Mouse (Mus musculus) small intestine, adult 10 weeks (tissue): ENCODE results near the gene Olfr1226. TPM values are rescaled to one million over a fixed set of nuclear protein-coding genes. Genes with fewer than 3 reads are reported as not detected.

Experiments
- polyA plus RNA-seq: library from polyadenylated mRNA; stranded (reverse); fragments of 350-450 nt; fragmentation: Illumina TruSeq; extraction: RNeasy Lipid Tissue Mini Kit (QIAGEN cat#74804); gene quantifications from one replicate; pipeline ENCODE4 v1.2.3, GENCODE M21; 2014; ENCODE audit warnings: low replicate concordance

Olfr1226 gene
- not detected for polyA plus RNA-seq

GRCm38 (mm10) chr2:89199948-89200347, at the start of gene Olfr1226:
Gene Olfr1226 (minus strand): TSS chr2:89200048.

GRCm38 (mm10) chr2:89174569-89174968, 25.3 kb downstream of the Olfr1226 start, which contains the start of gene Olfr1225:
Gene Olfr1225 (minus strand): TSS chr2:89174669.

GRCm38 (mm10) chr2:89163991-89164390, 35.9 kb downstream of the Olfr1226 start, which contains the start of gene Olfr1224-ps1:
Gene Olfr1224-ps1 (minus strand): TSS chr2:89164091.

GRCm38 (mm10) chr2:89151460-89151859, 48.4 kb downstream of the Olfr1226 start, which contains the start of gene Olfr1223:
Gene Olfr1223 (minus strand): TSS chr2:89151560.

Other genes starting within 250 kb of the Olfr1226 start
- not detected for gene Olfr1212, start 246.1 kb downstream of the Olfr1226 start, polyA plus RNA-seq
- not detected for gene Gm13762, start 219.8 kb downstream of the Olfr1226 start, polyA plus RNA-seq
- not detected for gene Olfr1214, start 207.4 kb downstream of the Olfr1226 start, polyA plus RNA-seq
- gene Olfr1215, start 193.1 kb downstream of the Olfr1226 start, polyA plus RNA-seq, result not detected
- not detected for gene Olfr1216, start 181.7 kb downstream of the Olfr1226 start, polyA plus RNA-seq
- gene Olfr1217, start 168.0 kb downstream of the Olfr1226 start, polyA plus RNA-seq, result not detected
- not detected for gene Olfr1218, start 138.9 kb downstream of the Olfr1226 start, polyA plus RNA-seq
- not detected for gene Olfr1219, start 116.5 kb downstream of the Olfr1226 start, polyA plus RNA-seq
- gene Olfr1220, start 93.2 kb downstream of the Olfr1226 start, polyA plus RNA-seq, result not detected
- gene Olfr1221, start 82.8 kb downstream of the Olfr1226 start, polyA plus RNA-seq, result not detected
- not detected for gene Olfr1222, start 67.0 kb downstream of the Olfr1226 start, polyA plus RNA-seq
- gene Olfr1223, start 48.5 kb downstream of the Olfr1226 start, polyA plus RNA-seq, result not detected
- gene Olfr1224-ps1, start 36.0 kb downstream of the Olfr1226 start, polyA plus RNA-seq, result not detected
- gene Olfr1225, start 25.4 kb downstream of the Olfr1226 start, polyA plus RNA-seq, result not detected
- gene Olfr1228, start 54.0 kb upstream of the Olfr1226 start, polyA plus RNA-seq, result not detected
- gene Olfr1229, start 88.0 kb upstream of the Olfr1226 start, polyA plus RNA-seq, result not detected
- gene Olfr1230, start 97.2 kb upstream of the Olfr1226 start, polyA plus RNA-seq, result not detected
- not detected for gene Olfr1231, start 107.0 kb upstream of the Olfr1226 start, polyA plus RNA-seq
- not detected for gene Olfr1232, start 129.6 kb upstream of the Olfr1226 start, polyA plus RNA-seq
- gene Olfr1233, start 142.3 kb upstream of the Olfr1226 start, polyA plus RNA-seq, result not detected
- not detected for gene Olfr1234, start 164.8 kb upstream of the Olfr1226 start, polyA plus RNA-seq
- not detected for gene Olfr1238, start 209.6 kb upstream of the Olfr1226 start, polyA plus RNA-seq
- gene Olfr1239, start 220.4 kb upstream of the Olfr1226 start, polyA plus RNA-seq, result not detected
- gene Olfr1240, start 243.0 kb upstream of the Olfr1226 start, polyA plus RNA-seq, result not detected